Mouse (Mus musculus): ENCODE data around the gene Itpkb. TPM values are rescaled to one million over a fixed set of nuclear protein-coding genes. Genes with fewer than 3 reads are reported as not detected.
A peak's percentile ranks its signal among the peaks of the same experiment; 100 is the strongest.

Itpkb gene
- polyA plus RNA-seq (2015; fragmentation: Nextera tagmentation; extraction: Ambion mirVana) = 2.3 and 2.4 TPM in 2 replicates

- H3K4me2 ChIP-seq (replicated peaks) = peak within 1 kb of the TSS; percentile 98
- H3K9ac ChIP-seq (replicated peaks) = peak within 1 kb of the TSS; percentile 54
- H3K9me3 ChIP-seq = no peaks in the 10 kb centered on the region
- WGBS = 2% methylated on average over 19 of the region's 19 CpGs
- H3K27ac ChIP-seq (replicated peaks) = peak within 1 kb of the TSS; percentile 44
- no peak; the same call in 1 of the 2 replicates for ATAC-seq (replicated peaks)
- H3K4me3 ChIP-seq = peak within 1 kb of the TSS; percentile 56
- peaks cover 12% of the 10 kb centered on the region; the same call in 1 of the 2 replicates for H3K27me3 ChIP-seq
- H3K36me3 ChIP-seq = no peaks in the 10 kb centered on the region
- H3K4me1 ChIP-seq = peaks cover 32% of the 10 kb centered on the region
These were observed at the start of gene Itpkb for GRCm38 (mm10) chr1:180330145-180330706. Gene Itpkb, plus strand, starts transcription at chr1:180330485.

- H3K4me3 ChIP-seq = no peak overlapping the region
- ATAC-seq (replicated peaks) = no peak
- no peaks in the 10 kb centered on the region for H3K27me3 ChIP-seq
- H3K9me3 ChIP-seq = no peaks in the 10 kb centered on the region
- no peak overlapping the region for H3K9ac ChIP-seq (replicated peaks)
- WGBS = 53% methylated on average over 6 of the region's 6 CpGs
- no peak overlapping the region for H3K27ac ChIP-seq (replicated peaks)
- peaks cover 8% of the 10 kb centered on the region; the same call in 1 of the 2 replicates for H3K4me1 ChIP-seq
- no peaks in the 10 kb centered on the region for H3K36me3 ChIP-seq
- H3K4me2 ChIP-seq (replicated peaks) = no peak overlapping the region
These were observed 47.7 kb upstream of the Itpkb start for GRCm38 (mm10) chr1:180282581-180282980.

- Histone ChIP-seq H3K36me3 (no peaks in the 10 kb centered on the region), H3K4me3 (no peak overlapping the region), H3K9ac (replicated peaks) (no peak overlapping the region), H3K4me1 (peaks cover 8% of the 10 kb centered on the region; the same call in 1 of the 2 replicates), H3K27ac (replicated peaks) (no peak overlapping the region), H3K27me3 (no peaks in the 10 kb centered on the region), H3K9me3 (no peaks in the 10 kb centered on the region), H3K4me2 (replicated peaks) (no peak overlapping the region)
- 0 out of 2 replicates have a peak, but pooled peaks have one; percentile 51 for ATAC-seq (replicated peaks)
- WGBS = 21% methylated on average over 16 of the region's 16 CpGs
These were observed 46.2 kb upstream of the Itpkb start for GRCm38 (mm10) chr1:180283813-180284768.

GRCm38 (mm10) chr1:180286081-180286831 is 44.0 kb upstream of the Itpkb start:
- Histone ChIP-seq H3K9me3 (no peaks in the 10 kb centered on the region), H3K4me2 (replicated peaks) (no peak overlapping the region), H3K4me1 (no peaks in the 10 kb centered on the region), H3K27ac (replicated peaks) (no peak overlapping the region), H3K4me3 (no peak overlapping the region), H3K9ac (replicated peaks) (no peak overlapping the region), H3K36me3 (no peaks in the 10 kb centered on the region), H3K27me3 (no peaks in the 10 kb centered on the region)
- 73% methylated on average over 15 of the region's 15 CpGs for WGBS
- ATAC-seq (replicated peaks) = no peak

- WGBS = 85% methylated on average over 7 of the region's 7 CpGs
- H3K36me3 ChIP-seq = no peaks in the 10 kb centered on the region
- H3K27ac ChIP-seq (replicated peaks) = no peak overlapping the region
- no peaks in the 10 kb centered on the region for H3K27me3 ChIP-seq
- no peaks in the 10 kb centered on the region for H3K4me1 ChIP-seq
- ATAC-seq (replicated peaks) = no peak
- no peaks in the 10 kb centered on the region for H3K9me3 ChIP-seq
- H3K4me3 ChIP-seq = no peak overlapping the region
- no peak overlapping the region for H3K4me2 ChIP-seq (replicated peaks)
- no peak overlapping the region for H3K9ac ChIP-seq (replicated peaks)
These were observed 42.1 kb upstream of the Itpkb start for GRCm38 (mm10) chr1:180288227-180288626.

GRCm38 (mm10) chr1:180288872-180289468 is 41.3 kb upstream of the Itpkb start:
- no peak overlapping the region for H3K27ac ChIP-seq (replicated peaks)
- no peaks in the 10 kb centered on the region for H3K27me3 ChIP-seq
- WGBS = 90% methylated on average over 7 of the region's 7 CpGs
- H3K9ac ChIP-seq (replicated peaks) = no peak overlapping the region
- H3K9me3 ChIP-seq = no peaks in the 10 kb centered on the region
- ATAC-seq (replicated peaks) = no peak
- no peaks in the 10 kb centered on the region for H3K4me1 ChIP-seq
- H3K4me3 ChIP-seq = no peak overlapping the region
- H3K36me3 ChIP-seq = no peaks in the 10 kb centered on the region
- H3K4me2 ChIP-seq (replicated peaks) = no peak overlapping the region

GRCm38 (mm10) chr1:180289788-180290187 is 40.5 kb upstream of the Itpkb start:
- WGBS = 86% methylated on average over 5 of the region's 5 CpGs

GRCm38 (mm10) chr1:180290358-180290757 is 39.9 kb upstream of the Itpkb start:
- Histone ChIP-seq H3K9ac (replicated peaks) (no peak overlapping the region), H3K27ac (replicated peaks) (no peak overlapping the region), H3K4me1 (no peaks in the 10 kb centered on the region), H3K36me3 (no peaks in the 10 kb centered on the region), H3K9me3 (no peaks in the 10 kb centered on the region), H3K27me3 (no peaks in the 10 kb centered on the region), H3K4me3 (no peak overlapping the region), H3K4me2 (replicated peaks) (no peak overlapping the region)
- WGBS = 88% methylated on average over 4 of the region's 4 CpGs
- no peak for ATAC-seq (replicated peaks)

More at GRCm38 (mm10) chr1:180289788-180290187, 40.5 kb upstream of the Itpkb start:
- Histone ChIP-seq H3K4me1 (no peaks in the 10 kb centered on the region), H3K27ac (replicated peaks) (no peak overlapping the region), H3K9me3 (no peaks in the 10 kb centered on the region), H3K36me3 (no peaks in the 10 kb centered on the region), H3K27me3 (no peaks in the 10 kb centered on the region), H3K4me3 (no peak overlapping the region), H3K4me2 (replicated peaks) (no peak overlapping the region), H3K9ac (replicated peaks) (no peak overlapping the region)
- no peak for ATAC-seq (replicated peaks)

GRCm38 (mm10) chr1:180296088-180296487 is 34.2 kb upstream of the Itpkb start:
- ATAC-seq (replicated peaks) = no peak
- H3K9ac ChIP-seq (replicated peaks) = no peak overlapping the region
- WGBS = 91% methylated on average over 9 of the region's 9 CpGs
- no peaks in the 10 kb centered on the region for H3K4me1 ChIP-seq
- no peak overlapping the region for H3K4me3 ChIP-seq
- H3K27ac ChIP-seq (replicated peaks) = no peak overlapping the region
- no peak overlapping the region for H3K4me2 ChIP-seq (replicated peaks)
- no peaks in the 10 kb centered on the region for H3K9me3 ChIP-seq
- no peaks in the 10 kb centered on the region for H3K36me3 ChIP-seq
- no peaks in the 10 kb centered on the region for H3K27me3 ChIP-seq

GRCm38 (mm10) chr1:180299697-180300096 is 30.6 kb upstream of the Itpkb start:
- H3K27me3 ChIP-seq = no peaks in the 10 kb centered on the region
- no peak for ATAC-seq (replicated peaks)
- 92% methylated on average over 4 of the region's 4 CpGs for WGBS
- no peak overlapping the region for H3K27ac ChIP-seq (replicated peaks)
- no peaks in the 10 kb centered on the region for H3K9me3 ChIP-seq
- H3K4me2 ChIP-seq (replicated peaks) = no peak overlapping the region
- no peak overlapping the region for H3K4me3 ChIP-seq
- H3K4me1 ChIP-seq = no peaks in the 10 kb centered on the region
- no peaks in the 10 kb centered on the region for H3K36me3 ChIP-seq
- no peak overlapping the region for H3K9ac ChIP-seq (replicated peaks)

GRCm38 (mm10) chr1:180300292-180300691 is 30.0 kb upstream of the Itpkb start:
- no peak overlapping the region for H3K9ac ChIP-seq (replicated peaks)
- H3K4me3 ChIP-seq = no peak overlapping the region
- no peak for ATAC-seq (replicated peaks)
- no peaks in the 10 kb centered on the region for H3K27me3 ChIP-seq
- no peaks in the 10 kb centered on the region for H3K36me3 ChIP-seq
- 91% methylated on average over 4 of the region's 4 CpGs for WGBS
- no peak overlapping the region for H3K4me2 ChIP-seq (replicated peaks)
- no peak overlapping the region for H3K27ac ChIP-seq (replicated peaks)
- no peaks in the 10 kb centered on the region for H3K4me1 ChIP-seq
- H3K9me3 ChIP-seq = no peaks in the 10 kb centered on the region
